Mouse (Mus musculus) hindbrain, embryonic 11.5 days (tissue): Measurements from ENCODE around the gene Myzap. TPM values are rescaled to one million over a fixed set of nuclear protein-coding genes. Genes with fewer than 3 reads are reported as not detected.
"Not testable (repeated sequence)": the region's sequence is repeated elsewhere in the genome, so short reads cannot be mapped to it uniquely, and the experiment has no call there.

Experiments used
- ATAC-seq: fragments of 200-750 bp; cut with Nextera tagmentation; 2 replicates; pipeline ENCODE4 v1.8.0; 2017; ENCODE audit warnings: mild to moderate bottlenecking, moderate TSS enrichment, moderate library complexity; ENCODE audit not compliant: low FRiP score
- DNase-seq: peaks from one replicate; pipeline ENCODE4 v3.0.0-alpha.2; 2015; ENCODE audit warnings: low spot score
- H3K27ac ChIP-seq: fragments of 300-500 bp; sonication (generic); 2 replicates; pipeline ENCODE4 v1.5.1; 2014; ENCODE audit warnings: mild to moderate bottlenecking, low read depth, low read length
- H3K27me3 ChIP-seq: fragments of 300-500 bp; sonication (generic); 2 replicates; pipeline ENCODE4 v1.6.1; 2014; ENCODE audit warnings: mild to moderate bottlenecking, low read length, moderate library complexity, mixed read lengths; ENCODE audit not compliant: control insufficient read depth, insufficient read depth
- H3K36me3 ChIP-seq: fragments of 300-500 bp; sonication (generic); 2 replicates; pipeline ENCODE4 v1.6.1; 2014; ENCODE audit warnings: mild to moderate bottlenecking, low read length, moderate library complexity, mixed read lengths; ENCODE audit not compliant: control insufficient read depth, insufficient read depth
- H3K4me1 ChIP-seq: fragments of 300-500 bp; sonication (generic); replicated peaks from 2 replicates; pipeline ENCODE4 v1.6.1; 2014; ENCODE audit warnings: low read length, mixed read lengths; ENCODE audit not compliant: control insufficient read depth, insufficient read depth
- H3K4me2 ChIP-seq: fragments of 300-500 bp; sonication (generic); replicated peaks from 2 replicates; pipeline ENCODE4 v1.6.1; 2014; ENCODE audit warnings: mild to moderate bottlenecking, low read depth, low read length
- H3K4me3 ChIP-seq: fragments of 300-500 bp; sonication (generic); 2 replicates; pipeline ENCODE4 v1.5.1; 2014; ENCODE audit warnings: low read depth, low read length
- H3K9ac ChIP-seq: fragments of 300-500 bp; sonication (generic); 2 replicates; pipeline ENCODE4 v1.6.1; 2014; ENCODE audit warnings: low read depth, low read length
- H3K9me3 ChIP-seq: fragments of 300-500 bp; sonication (generic); 2 replicates; pipeline ENCODE4 v1.6.1; 2016; ENCODE audit warnings: low read length; ENCODE audit not compliant: control insufficient read depth
- WGBS: fragments of 180-500 bp; shearing (Covaris S2); extraction: QIAGEN DNeasy Blood & Tissue Kit; methylation state at CpG from one replicate; pipeline ENCODE4 v1.1.7; 2014; 5-methylcytosine and 5-hydroxymethylcytosine counted together
- polyA plus RNA-seq: library from polyadenylated mRNA; unstranded; fragments of >200 nt; fragmentation: Nextera tagmentation; extraction: Ambion mirVana; gene quantifications from 2 replicates; pipeline ENCODE4 v1.2.1, GENCODE M21; 2014

The Myzap gene
- polyA plus RNA-seq, 1 experiment from 2014 or later, result 6.4 TPM

DNA sequence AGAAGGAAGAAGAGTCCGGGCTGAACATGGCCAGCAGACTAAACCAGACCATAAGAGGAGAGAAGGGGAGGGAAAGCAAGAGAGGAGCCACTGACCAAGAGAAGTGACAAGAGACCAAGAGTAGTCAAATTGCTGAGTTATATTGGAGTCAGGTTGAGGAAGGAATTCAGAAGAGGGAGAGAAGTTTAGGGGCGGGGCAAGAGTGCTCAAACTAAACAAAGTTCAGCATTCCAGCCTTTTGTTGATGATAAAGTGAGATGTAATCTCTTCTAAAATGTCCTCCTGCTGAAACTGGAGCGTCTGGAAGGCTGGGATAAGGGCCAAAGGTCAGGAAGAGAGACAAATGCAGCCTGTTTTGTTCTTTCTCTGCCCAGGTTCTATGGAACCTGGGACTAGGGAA is 102.1 kb downstream of the Myzap start:
- H3K9ac ChIP-seq, result no peak overlapping the region
- H3K36me3 ChIP-seq, result no peaks in the 10 kb centered on the region
- H3K4me2 ChIP-seq, result no peak overlapping the region
- H3K9me3 ChIP-seq, result no peaks in the 10 kb centered on the region
- ATAC-seq (no peak), DNase-seq (no peak)
- H3K27me3 ChIP-seq, result no peaks in the 10 kb centered on the region
- no peak overlapping the region for H3K4me3 ChIP-seq
- 0 out of 2 replicates have a peak, but pooled peaks cover 2% of the 10 kb centered on the region for H3K4me1 ChIP-seq
- WGBS, result 47% methylated on average over 3 of the region's 3 CpGs
- H3K27ac ChIP-seq, result no peak overlapping the region

DNA sequence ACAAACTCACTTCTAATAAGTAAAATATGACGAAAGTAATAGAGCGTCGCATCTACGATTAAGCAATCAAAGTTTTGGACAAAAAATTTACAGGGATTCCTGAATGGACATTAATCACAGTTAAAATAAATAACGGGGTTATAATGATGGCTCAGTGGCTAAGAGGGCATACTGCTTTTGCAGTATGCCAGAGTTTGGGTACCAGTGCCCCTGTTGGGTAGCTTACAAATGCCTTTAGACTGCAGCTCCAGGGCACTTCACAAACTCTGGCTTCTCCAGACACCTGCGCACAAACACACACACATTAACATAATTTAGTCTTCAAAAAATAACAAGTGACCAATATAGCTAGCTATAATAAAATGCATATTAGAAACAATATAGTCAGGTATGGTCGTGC is 106.0 kb downstream of the Myzap start:
- no peaks in the 10 kb centered on the region for H3K27me3 ChIP-seq
- ATAC-seq (peak; percentile 56; the same call in 1 of the 2 replicates), DNase-seq (no peak)
- no peak overlapping the region for H3K27ac ChIP-seq
- 45% methylated on average over 7 of the region's 7 CpGs for WGBS
- 0 out of 2 replicates have a peak, but pooled peaks cover 2% of the 10 kb centered on the region for H3K4me1 ChIP-seq
- peaks cover 14% of the 10 kb centered on the region for H3K36me3 ChIP-seq
- H3K4me3 ChIP-seq, result peak overlapping the region; percentile 86
- H3K9me3 ChIP-seq, result no peaks in the 10 kb centered on the region
- no peak overlapping the region for H3K9ac ChIP-seq
- H3K4me2 ChIP-seq, result peak overlapping the region; percentile 11; the same call in 1 of the 2 replicates

GRCm38 (mm10) chr9:71485475-71486094 is 106.6 kb downstream of the Myzap start, which contains the start of gene Polr2m:
Polr2m (minus strand) TSS chr9:71485935.
- Histone ChIP-seq H3K27ac (peak within 1 kb of the TSS; percentile 85), H3K9ac (peak within 1 kb of the TSS; percentile 98), H3K9me3 (no peaks in the 10 kb centered on the region), H3K27me3 (no peaks in the 10 kb centered on the region), H3K4me1 (0 out of 2 replicates have a peak, but pooled peaks cover 2% of the 10 kb centered on the region), H3K4me2 (peak within 1 kb of the TSS; percentile 65), H3K36me3 (peaks cover 19% of the 10 kb centered on the region), H3K4me3 (peak within 1 kb of the TSS; percentile 86)
- DNase-seq, result peak; percentile 97
- 1% methylated on average over 70 of the region's 70 CpGs for WGBS
- peak; percentile 97 for ATAC-seq

GRCm38 (mm10) chr9:71484871-71485474 is 107.2 kb downstream of the Myzap start:
- H3K4me1 ChIP-seq, result 0 out of 2 replicates have a peak, but pooled peaks cover 2% of the 10 kb centered on the region
- H3K27me3 ChIP-seq, result no peaks in the 10 kb centered on the region
- H3K4me2 ChIP-seq, result peak overlapping the region; percentile 65
- H3K36me3 ChIP-seq, result peaks cover 21% of the 10 kb centered on the region
- H3K9me3 ChIP-seq, result no peaks in the 10 kb centered on the region
- peak overlapping the region; percentile 98 for H3K9ac ChIP-seq
- 3% methylated on average over 14 of the region's 14 CpGs for whole genome bisulfite sequencing
- ATAC-seq (no peak), DNase-seq (no peak)
- H3K27ac ChIP-seq, result peak overlapping the region; percentile 85
- H3K4me3 ChIP-seq, result peak overlapping the region; percentile 86

GRCm38 (mm10) chr9:71483872-71484271 is 108.3 kb downstream of the Myzap start:
- H3K27me3 ChIP-seq, H3K4me2 ChIP-seq, H3K9ac ChIP-seq, H3K4me3 ChIP-seq, H3K4me1 ChIP-seq, DNase-seq, ATAC-seq, H3K9me3 ChIP-seq, H3K27ac ChIP-seq: not testable (repeated sequence)
- peaks cover 29% of the 10 kb centered on the region for H3K36me3 ChIP-seq
- 88% methylated on average over 7 of the region's 7 CpGs for WGBS

- Histone ChIP-seq H3K4me2 (no peak overlapping the region), H3K4me1 (no peaks in the 10 kb centered on the region), H3K27me3 (no peaks in the 10 kb centered on the region), H3K9ac (no peak overlapping the region), H3K36me3 (peaks cover 50% of the 10 kb centered on the region), H3K4me3 (no peak overlapping the region), H3K27ac (no peak overlapping the region), H3K9me3 (no peaks in the 10 kb centered on the region)
- no peak for ATAC-seq
- no peak for DNase-seq
- 94% methylated on average over 2 of the region's 2 CpGs for WGBS
Measured at GRCm38 (mm10) chr9:71480305-71480704, 111.9 kb downstream of the Myzap start.

GRCm38 (mm10) chr9:71479413-71479812 is 112.7 kb downstream of the Myzap start:
- H3K9ac ChIP-seq, result no peak overlapping the region
- H3K27me3 ChIP-seq, result no peaks in the 10 kb centered on the region
- no peak for DNase-seq
- WGBS, result 97% methylated on average over 9 of the region's 9 CpGs
- H3K4me2 ChIP-seq, result no peak overlapping the region
- no peaks in the 10 kb centered on the region for H3K4me1 ChIP-seq
- H3K27ac ChIP-seq, result no peak overlapping the region
- H3K4me3 ChIP-seq, result no peak overlapping the region
- no peak for ATAC-seq
- H3K36me3 ChIP-seq, result peaks cover 50% of the 10 kb centered on the region
- no peaks in the 10 kb centered on the region for H3K9me3 ChIP-seq

GRCm38 (mm10) chr9:71478596-71478995 is 113.6 kb downstream of the Myzap start:
- Histone ChIP-seq H3K27ac (no peak overlapping the region), H3K9ac (no peak overlapping the region), H3K36me3 (peaks cover 50% of the 10 kb centered on the region), H3K9me3 (no peaks in the 10 kb centered on the region), H3K4me1 (no peaks in the 10 kb centered on the region), H3K27me3 (no peaks in the 10 kb centered on the region), H3K4me2 (no peak overlapping the region), H3K4me3 (no peak overlapping the region)
- no peak for ATAC-seq
- DNase-seq, result no peak
- 94% methylated on average over 7 of the region's 7 CpGs for WGBS

DNA sequence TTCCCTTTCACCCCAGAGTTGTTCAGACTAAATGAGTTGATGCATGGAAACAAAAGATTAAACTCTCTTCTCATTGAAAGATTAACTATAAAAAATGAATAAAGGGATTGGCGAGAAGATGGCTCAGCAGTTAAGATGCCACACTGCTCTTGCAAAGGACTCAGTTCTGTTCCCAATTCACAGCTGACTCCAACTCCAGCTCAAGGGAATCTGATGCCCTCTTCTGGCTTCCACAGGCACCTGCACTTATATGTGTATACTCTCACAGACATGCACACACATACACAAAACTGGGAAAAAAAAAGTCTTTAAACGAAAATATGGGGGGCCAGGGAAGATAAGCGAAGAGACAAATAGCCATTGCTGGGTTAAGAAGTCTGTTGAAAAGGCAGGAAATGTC is 115.6 kb downstream of the Myzap start:
- Histone ChIP-seq H3K4me2 (no peak overlapping the region), H3K36me3 (peaks cover 41% of the 10 kb centered on the region), H3K4me1 (no peaks in the 10 kb centered on the region), H3K4me3 (no peak overlapping the region), H3K27me3 (no peaks in the 10 kb centered on the region), H3K27ac (no peak overlapping the region), H3K9me3 (no peaks in the 10 kb centered on the region), H3K9ac (no peak overlapping the region)
- 98% methylated on average over 3 of the region's 3 CpGs for WGBS
- DNase-seq (no peak), ATAC-seq (no peak)
